Mouse (Mus musculus) hindbrain, embryonic 15.5 days (tissue): Measurements from ENCODE around the gene Tns3. TPM values are rescaled to one million over a fixed set of nuclear protein-coding genes. Genes with fewer than 3 reads are reported as not detected.

Experiments
- ATAC-seq: fragments of 200-750 bp; cut with Nextera tagmentation; 2 replicates; pipeline ENCODE4 v1.8.0; 2017; ENCODE audit warnings: low read depth, moderate number of reproducible peaks, moderate TSS enrichment; ENCODE audit not compliant: low FRiP score
- H3K27ac ChIP-seq: fragments of 300-500 bp; sonication (generic); replicated peaks from 2 replicates; pipeline ENCODE4 v1.5.1; 2015; ENCODE audit warnings: mild to moderate bottlenecking, inconsistent platforms
- H3K27me3 ChIP-seq: fragments of 300-500 bp; sonication (generic); 2 replicates; pipeline ENCODE4 v1.6.1; 2015; ENCODE audit warnings: control low read depth, inconsistent platforms
- H3K36me3 ChIP-seq: fragments of 300-500 bp; sonication (generic); 2 replicates; pipeline ENCODE4 v1.6.1; 2015; ENCODE audit warnings: control low read depth, inconsistent platforms
- H3K4me1 ChIP-seq: fragments of 300-500 bp; sonication (generic); replicated peaks from 2 replicates; pipeline ENCODE4 v1.6.1; 2015; ENCODE audit warnings: control low read depth, inconsistent platforms
- H3K4me2 ChIP-seq: fragments of 300-500 bp; sonication (generic); 2 replicates; pipeline ENCODE4 v1.6.1; 2015; ENCODE audit warnings: moderate library complexity, mild to moderate bottlenecking, inconsistent platforms
- H3K4me3 ChIP-seq: fragments of 300-500 bp; sonication (generic); 2 replicates; pipeline ENCODE4 v1.5.1; 2015; ENCODE audit warnings: mild to moderate bottlenecking, inconsistent platforms
- H3K9ac ChIP-seq: fragments of 300-500 bp; sonication (generic); 2 replicates; pipeline ENCODE4 v1.6.1; 2015; ENCODE audit warnings: inconsistent platforms
- H3K9me3 ChIP-seq: fragments of 300-500 bp; sonication (generic); 2 replicates; pipeline ENCODE4 v1.6.1; 2016; ENCODE audit warnings: control low read depth, inconsistent platforms
- WGBS: fragments of 180-500 bp; shearing (Covaris S2); methylation state at CpG from one replicate; pipeline ENCODE4 v1.1.7; 2015; 5-methylcytosine and 5-hydroxymethylcytosine counted together
- polyA plus RNA-seq: library from polyadenylated mRNA; unstranded; fragments of >200 nt; fragmentation: Nextera tagmentation; extraction: Ambion mirVana; gene quantifications from 2 replicates; pipeline ENCODE4 v1.2.1, GENCODE M21; 2015

The Tns3 gene
- polyA plus RNA-seq, 1 experiment from 2014 or later, result 7.4 TPM

DNA sequence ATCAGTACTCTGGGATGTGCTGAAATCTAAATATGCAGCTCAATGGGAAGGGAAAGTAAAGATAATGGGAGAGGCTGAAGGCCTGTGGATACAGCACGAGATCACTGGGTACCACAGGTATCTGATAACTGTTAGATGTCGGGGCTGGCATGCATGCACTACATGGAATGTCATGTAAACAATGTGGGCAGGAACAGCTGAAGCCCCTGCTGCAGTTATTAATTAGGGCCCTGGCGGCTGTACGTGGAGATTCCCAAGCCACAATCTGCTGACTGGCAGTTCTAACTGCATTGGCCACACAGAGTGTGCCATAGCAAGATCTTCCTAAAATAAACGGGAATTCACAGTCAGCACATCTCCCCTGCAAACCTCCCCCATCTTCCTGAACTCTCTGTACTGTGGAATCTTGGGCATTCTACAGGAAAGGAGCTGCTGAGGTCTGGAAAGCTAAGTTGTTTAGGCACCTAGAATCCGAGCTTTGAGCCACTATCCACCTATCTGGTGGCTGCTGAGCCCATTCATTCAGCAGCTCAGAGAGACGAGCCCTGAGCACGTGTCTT, 170.3 kb downstream of the Tns3 start:
- 0 out of 2 replicates have a peak, but pooled peaks have one; percentile 9 for ATAC-seq
- H3K27ac ChIP-seq, result no peak overlapping the region
- H3K9ac ChIP-seq, result no peak overlapping the region
- H3K27me3 ChIP-seq, result no peaks in the 10 kb centered on the region
- H3K4me1 ChIP-seq, result peaks cover 25% of the 10 kb centered on the region
- H3K4me2 ChIP-seq, result no peak overlapping the region
- H3K36me3 ChIP-seq, result no peaks in the 10 kb centered on the region
- H3K9me3 ChIP-seq, result no peaks in the 10 kb centered on the region
- WGBS, result 52% methylated on average over 8 of the region's 8 CpGs
- no peak overlapping the region for H3K4me3 ChIP-seq

- H3K27me3 ChIP-seq, result no peaks in the 10 kb centered on the region
- no peak overlapping the region for H3K9ac ChIP-seq
- WGBS, result 87% methylated on average over 10 of the region's 10 CpGs
- no peak overlapping the region for H3K27ac ChIP-seq
- no peaks in the 10 kb centered on the region for H3K36me3 ChIP-seq
- ATAC-seq, result peak; percentile 55; the same call in 1 of the 2 replicates
- no peaks in the 10 kb centered on the region for H3K9me3 ChIP-seq
- H3K4me1 ChIP-seq, result peaks cover 30% of the 10 kb centered on the region
- no peak overlapping the region for H3K4me2 ChIP-seq
- no peak overlapping the region for H3K4me3 ChIP-seq
Measured at GRCm38 (mm10) chr11:8492332-8492731, 172.0 kb downstream of the Tns3 start.

DNA sequence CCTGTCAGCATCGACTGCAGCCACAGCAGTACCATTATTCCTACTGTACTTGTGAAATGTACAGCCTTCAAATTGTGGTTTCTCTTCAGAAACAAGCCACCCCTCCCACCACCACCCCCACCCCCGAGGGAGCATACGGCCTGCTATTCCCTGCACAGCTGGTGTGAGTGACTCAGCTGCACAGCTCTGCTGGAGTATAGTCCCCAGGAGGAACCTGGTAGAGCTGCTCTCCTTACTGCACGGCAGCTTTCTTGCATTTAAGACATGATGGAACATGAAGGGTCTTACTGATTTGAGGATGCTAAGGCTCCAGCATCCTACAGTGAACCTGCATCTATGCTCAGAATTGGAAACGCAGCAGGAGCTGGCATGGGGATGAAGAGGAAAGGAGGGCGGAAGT, 176.1 kb downstream of the Tns3 start:
- WGBS, result 74% methylated on average over 6 of the region's 6 CpGs
- H3K4me3 ChIP-seq, result no peak overlapping the region
- 0 out of 2 replicates have a peak, but pooled peaks cover 5% of the 10 kb centered on the region for H3K4me1 ChIP-seq
- H3K9me3 ChIP-seq, result no peaks in the 10 kb centered on the region
- H3K27me3 ChIP-seq, result no peaks in the 10 kb centered on the region
- no peaks in the 10 kb centered on the region for H3K36me3 ChIP-seq
- H3K9ac ChIP-seq, result no peak overlapping the region
- no peak for ATAC-seq
- no peak overlapping the region for H3K27ac ChIP-seq
- no peak overlapping the region for H3K4me2 ChIP-seq

GRCm38 (mm10) chr11:8486552-8486951, 177.8 kb downstream of the Tns3 start:
- Histone ChIP-seq H3K4me3 (no peak overlapping the region), H3K9me3 (no peaks in the 10 kb centered on the region), H3K36me3 (no peaks in the 10 kb centered on the region), H3K9ac (no peak overlapping the region), H3K27ac (no peak overlapping the region), H3K27me3 (no peaks in the 10 kb centered on the region), H3K4me2 (no peak overlapping the region), H3K4me1 (peaks cover 17% of the 10 kb centered on the region)
- 93% methylated on average over 4 of the region's 4 CpGs for WGBS
- no peak for ATAC-seq

DNA sequence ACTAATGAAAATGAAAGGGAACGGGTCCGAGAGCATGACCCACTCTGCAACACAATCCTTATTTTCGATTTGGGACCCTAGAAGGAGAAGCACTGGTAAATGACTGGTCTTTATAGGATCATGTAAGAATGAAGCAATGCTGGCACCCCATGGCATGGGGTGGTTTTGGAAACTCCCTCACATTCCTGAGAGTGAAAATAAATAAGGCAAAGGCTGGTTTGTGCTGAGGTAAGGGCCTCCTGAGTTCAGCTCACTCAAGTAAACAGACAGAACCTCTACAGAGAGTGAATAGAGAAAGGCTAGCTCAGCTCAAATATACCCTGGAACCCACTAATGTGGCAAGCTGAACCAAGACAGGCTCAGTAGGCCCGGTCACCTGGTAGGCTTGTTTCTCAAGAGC, 179.8 kb downstream of the Tns3 start:
- no peak overlapping the region for H3K4me3 ChIP-seq
- H3K27ac ChIP-seq, result no peak overlapping the region
- H3K4me2 ChIP-seq, result no peak overlapping the region
- H3K9ac ChIP-seq, result no peak overlapping the region
- no peak for ATAC-seq
- H3K27me3 ChIP-seq, result no peaks in the 10 kb centered on the region
- 93% methylated on average over 4 of the region's 4 CpGs for WGBS
- peaks cover 17% of the 10 kb centered on the region for H3K4me1 ChIP-seq
- H3K9me3 ChIP-seq, result no peaks in the 10 kb centered on the region
- H3K36me3 ChIP-seq, result no peaks in the 10 kb centered on the region

- ATAC-seq, result no peak
- Histone ChIP-seq H3K27ac (no peak overlapping the region), H3K27me3 (no peaks in the 10 kb centered on the region), H3K9ac (no peak overlapping the region), H3K36me3 (no peaks in the 10 kb centered on the region), H3K4me3 (no peak overlapping the region), H3K9me3 (no peaks in the 10 kb centered on the region), H3K4me2 (no peak overlapping the region), H3K4me1 (peaks cover 12% of the 10 kb centered on the region)
- WGBS, result 57% methylated on average over 3 of the region's 3 CpGs
Measured at GRCm38 (mm10) chr11:8482721-8483120, 181.6 kb downstream of the Tns3 start.

GRCm38 (mm10) chr11:8481962-8482361, 182.4 kb downstream of the Tns3 start:
- Histone ChIP-seq H3K4me1 (peaks cover 12% of the 10 kb centered on the region), H3K27me3 (no peaks in the 10 kb centered on the region), H3K9me3 (no peaks in the 10 kb centered on the region), H3K36me3 (no peaks in the 10 kb centered on the region), H3K9ac (no peak overlapping the region), H3K4me3 (no peak overlapping the region), H3K27ac (no peak overlapping the region), H3K4me2 (no peak overlapping the region)
- WGBS, result 44% methylated on average over 5 of the region's 5 CpGs
- ATAC-seq, result peak; percentile 39; the same call in 1 of the 2 replicates

DNA sequence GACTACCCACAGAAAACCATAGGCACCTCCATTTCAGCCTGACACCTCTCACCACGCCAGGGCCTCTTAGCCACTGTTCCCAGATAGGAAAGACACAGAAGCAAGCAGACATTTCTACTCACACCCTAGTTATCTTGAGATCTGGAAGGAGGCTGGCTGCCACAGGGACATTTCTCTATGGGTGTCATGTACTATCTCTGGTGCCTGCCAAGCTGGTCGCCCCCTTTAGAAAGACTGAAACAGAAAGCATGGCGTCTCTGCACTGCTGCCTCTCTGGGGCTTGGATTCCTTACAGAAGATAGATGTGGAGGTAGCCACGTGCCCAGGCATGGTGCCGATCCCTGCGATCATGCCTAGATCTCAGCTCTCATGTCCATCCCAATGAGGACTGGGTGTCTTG, 182.8 kb downstream of the Tns3 start:
- H3K4me3 ChIP-seq, result no peak overlapping the region
- H3K4me1 ChIP-seq, result peaks cover 12% of the 10 kb centered on the region
- ATAC-seq, result no peak
- 79% methylated on average over 6 of the region's 6 CpGs for WGBS
- no peak overlapping the region for H3K4me2 ChIP-seq
- H3K27ac ChIP-seq, result no peak overlapping the region
- no peaks in the 10 kb centered on the region for H3K36me3 ChIP-seq
- H3K9me3 ChIP-seq, result no peaks in the 10 kb centered on the region
- H3K27me3 ChIP-seq, result no peaks in the 10 kb centered on the region
- no peak overlapping the region for H3K9ac ChIP-seq

DNA sequence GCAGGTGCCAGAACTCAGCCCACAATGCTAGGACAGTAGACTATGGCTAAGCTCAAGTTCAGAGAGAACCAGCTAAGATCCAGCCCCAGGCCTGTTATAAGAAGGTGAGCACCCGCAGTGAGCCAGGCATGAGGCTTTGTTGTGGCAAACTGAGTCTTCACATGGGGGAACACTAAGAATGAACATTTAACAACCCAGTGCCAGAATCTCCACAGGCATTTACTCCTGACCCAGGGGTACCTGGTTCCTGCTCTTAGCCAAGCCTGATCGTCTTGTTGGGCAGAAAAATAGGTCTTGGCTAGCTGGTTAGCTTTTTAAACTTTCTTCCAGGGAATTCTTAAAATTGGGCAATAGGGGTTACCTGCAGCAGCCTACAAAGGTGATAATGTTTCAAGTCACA, 184.5 kb downstream of the Tns3 start:
- WGBS, result 86% methylated on average over 2 of the region's 2 CpGs
- Histone ChIP-seq H3K4me1 (peaks cover 12% of the 10 kb centered on the region), H3K9me3 (no peaks in the 10 kb centered on the region), H3K4me2 (no peak overlapping the region), H3K27ac (no peak overlapping the region), H3K9ac (no peak overlapping the region), H3K4me3 (no peak overlapping the region), H3K36me3 (no peaks in the 10 kb centered on the region), H3K27me3 (no peaks in the 10 kb centered on the region)
- no peak for ATAC-seq

DNA sequence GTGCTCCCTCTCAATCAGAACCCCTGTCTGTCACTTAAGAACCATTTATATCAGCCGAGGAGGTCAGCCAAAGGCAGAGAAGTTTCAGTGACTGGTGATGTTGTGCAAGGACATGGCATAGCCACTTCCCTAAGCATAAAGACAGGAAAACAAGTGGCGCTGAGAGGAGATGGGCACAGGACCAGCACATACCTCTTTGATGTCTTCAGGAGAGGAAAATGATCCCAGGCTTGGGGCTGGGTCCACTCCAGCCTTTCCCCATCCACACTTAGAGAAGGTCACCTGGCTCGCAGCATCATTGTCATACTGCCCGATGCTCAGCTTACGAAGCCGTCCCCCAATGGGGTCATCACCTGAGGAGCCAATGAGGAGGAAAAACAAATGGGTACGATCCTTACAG, 185.0 kb downstream of the Tns3 start:
- H3K9ac ChIP-seq, result no peak overlapping the region
- no peak overlapping the region for H3K4me2 ChIP-seq
- no peaks in the 10 kb centered on the region for H3K9me3 ChIP-seq
- H3K4me1 ChIP-seq, result peaks cover 12% of the 10 kb centered on the region
- no peak for ATAC-seq
- H3K27me3 ChIP-seq, result no peaks in the 10 kb centered on the region
- H3K36me3 ChIP-seq, result no peaks in the 10 kb centered on the region
- no peak overlapping the region for H3K4me3 ChIP-seq
- H3K27ac ChIP-seq, result no peak overlapping the region
- 96% methylated on average over 7 of the region's 7 CpGs for WGBS

GRCm38 (mm10) chr11:8473616-8474015, 190.7 kb downstream of the Tns3 start:
- Histone ChIP-seq H3K4me1 (peaks cover 6% of the 10 kb centered on the region), H3K4me3 (no peak overlapping the region), H3K27me3 (no peaks in the 10 kb centered on the region), H3K4me2 (no peak overlapping the region), H3K27ac (no peak overlapping the region), H3K9ac (no peak overlapping the region), H3K9me3 (no peaks in the 10 kb centered on the region), H3K36me3 (no peaks in the 10 kb centered on the region)
- 89% methylated on average over 5 of the region's 5 CpGs for WGBS
- no peak for ATAC-seq

- Histone ChIP-seq H3K27me3 (no peaks in the 10 kb centered on the region), H3K9ac (no peak overlapping the region), H3K4me3 (no peak overlapping the region), H3K9me3 (no peaks in the 10 kb centered on the region), H3K27ac (no peak overlapping the region), H3K36me3 (no peaks in the 10 kb centered on the region), H3K4me1 (peaks cover 17% of the 10 kb centered on the region), H3K4me2 (no peak overlapping the region)
- ATAC-seq, result no peak
- 86% methylated on average over 12 of the region's 12 CpGs for WGBS
Measured at GRCm38 (mm10) chr11:8472439-8472838, 191.9 kb downstream of the Tns3 start.

DNA sequence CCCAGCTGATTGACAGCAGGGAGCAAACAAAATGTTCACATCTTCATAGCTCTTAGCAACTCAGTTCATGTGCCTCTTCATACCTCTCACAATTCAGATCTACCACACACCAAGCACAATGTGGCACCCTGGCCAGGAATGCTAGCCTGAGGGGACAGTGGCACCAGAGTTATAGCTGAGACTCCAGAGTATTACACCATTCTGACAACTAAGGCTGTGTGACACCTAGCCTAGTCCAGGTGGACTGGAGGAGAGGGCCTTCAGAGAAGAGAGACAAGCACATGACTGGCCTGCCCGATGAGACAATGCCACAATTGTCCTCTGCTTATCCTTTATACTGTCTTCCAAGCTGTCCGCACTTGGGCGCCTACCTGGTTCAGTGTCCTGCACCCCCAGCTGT, 192.8 kb downstream of the Tns3 start:
- Histone ChIP-seq H3K4me3 (no peak overlapping the region), H3K27ac (no peak overlapping the region), H3K27me3 (no peaks in the 10 kb centered on the region), H3K9me3 (no peaks in the 10 kb centered on the region), H3K9ac (no peak overlapping the region), H3K36me3 (no peaks in the 10 kb centered on the region), H3K4me2 (no peak overlapping the region), H3K4me1 (peaks cover 25% of the 10 kb centered on the region)
- 88% methylated on average over 3 of the region's 3 CpGs for WGBS
- no peak for ATAC-seq
